Mouse (Mus musculus): ENCODE results near the gene Zfp318. TPM values are rescaled to one million over a fixed set of nuclear protein-coding genes. Genes with fewer than 3 reads are reported as not detected.

The Zfp318 gene
- total and polyA plus RNA-seq, 3 experiments = 7.1 to 15.6 (median 14.9) TPM

DNA sequence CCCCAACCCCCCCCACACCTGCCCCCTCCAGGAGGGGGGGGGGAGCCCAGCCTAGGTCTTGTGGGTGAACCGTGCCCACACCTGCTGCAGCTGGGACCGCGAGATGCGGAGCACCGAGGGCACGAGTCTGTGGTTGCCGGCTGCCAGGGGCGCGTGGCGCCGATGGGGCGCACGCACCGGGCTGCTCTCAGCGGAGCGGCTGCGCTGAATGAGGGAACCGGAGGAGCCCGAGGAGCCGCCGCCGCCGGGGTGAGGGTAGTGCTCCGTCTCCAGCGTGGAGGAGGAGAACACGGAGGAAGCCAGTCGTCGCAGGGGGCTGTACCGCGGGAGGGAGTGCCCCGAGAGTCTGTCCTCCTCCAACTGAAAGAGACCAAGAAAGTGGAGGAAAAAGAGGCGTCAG, 77.1 kb downstream of the Zfp318 start:
- Histone ChIP-seq H3K9ac (ENCODE audit: low read depth, low read length) (no peak overlapping the region), H3K4me1 (ENCODE audit: control insufficient read depth, insufficient read depth, low read length) (no peaks in the 10 kb centered on the region), H3K27ac (no peak overlapping the region), H3K79me2 (replicated peaks; ENCODE audit: control insufficient read depth, insufficient read depth, low read length) (no peaks in the 10 kb centered on the region), H3K36me3 (ENCODE audit: control insufficient read depth, insufficient read depth, low read length) (no peaks in the 10 kb centered on the region), H3K4me3 (no peak overlapping the region), H3K27me3 (ENCODE audit: control insufficient read depth, insufficient read depth, low read length) (peaks cover 4% of the 10 kb centered on the region)
- intact Hi-C loops (cut with DNase I) = no loop called here
- no peak for DNase-seq
- 2% methylated on average over 32 of the region's 32 CpGs for WGBS
- TF ChIP-seq EP300 (IDR thresholded peaks at IDR 0.05; ENCODE audit: insufficient read depth, low read depth, low read length) (no peak), POLR2A (IDR thresholded peaks at IDR 0.05; ENCODE audit: insufficient read depth, low read depth, low read length) (no peak), CTCF (IDR thresholded peaks at IDR 0.05) (no peak)

DNA sequence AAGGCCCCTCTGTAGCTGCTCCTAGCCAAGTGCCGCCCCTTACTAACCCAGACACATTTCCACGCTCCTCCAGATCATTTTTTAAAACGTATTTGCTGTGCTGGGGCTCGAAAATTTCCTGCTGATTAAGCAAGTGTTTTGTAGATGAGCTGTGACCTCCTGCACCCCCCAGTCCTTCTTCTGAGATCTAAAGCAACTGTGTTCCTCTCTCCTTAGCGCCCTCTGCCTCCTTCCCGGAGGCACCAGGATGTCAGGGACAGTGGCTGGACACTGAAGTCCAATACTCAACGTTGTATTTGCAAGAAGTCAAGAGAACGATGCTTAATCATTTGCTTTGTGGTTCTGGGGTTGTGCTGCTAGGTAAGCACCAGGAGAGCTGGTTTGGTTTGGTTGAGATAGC, 77.8 kb downstream of the Zfp318 start:
- no peak for DNase-seq
- Histone ChIP-seq H3K9ac (ENCODE audit: low read depth, low read length) (no peak overlapping the region), H3K27ac (no peak overlapping the region), H3K4me1 (ENCODE audit: control insufficient read depth, insufficient read depth, low read length) (no peaks in the 10 kb centered on the region), H3K4me3 (no peak overlapping the region), H3K36me3 (ENCODE audit: control insufficient read depth, insufficient read depth, low read length) (no peaks in the 10 kb centered on the region), H3K79me2 (replicated peaks; ENCODE audit: control insufficient read depth, insufficient read depth, low read length) (no peaks in the 10 kb centered on the region), H3K27me3 (ENCODE audit: control insufficient read depth, insufficient read depth, low read length) (no peaks in the 10 kb centered on the region; the same call in 1 of the 2 replicates)
- no peak for TF ChIP-seq CTCF (IDR thresholded peaks at IDR 0.05)
- no peak for TF ChIP-seq EP300 (IDR thresholded peaks at IDR 0.05; ENCODE audit: insufficient read depth, low read depth, low read length)
- TF ChIP-seq POLR2A (IDR thresholded peaks at IDR 0.05; ENCODE audit: insufficient read depth, low read depth, low read length) = no peak
- intact Hi-C loops (cut with DNase I) = no loop called here
- WGBS = 35% methylated on average over 8 of the region's 8 CpGs

GRCm38 (mm10) chr17:46462226-46462625, 78.7 kb downstream of the Zfp318 start:
- DNase-seq = peak; percentile 60 to 82
- no peak overlapping the region for H3K9ac ChIP-seq (ENCODE audit: low read depth, low read length)
- 44% methylated on average over 5 of the region's 5 CpGs for WGBS
- no peaks in the 10 kb centered on the region; the same call in 1 of the 2 replicates for H3K27me3 ChIP-seq (ENCODE audit: control insufficient read depth, insufficient read depth, low read length)
- peak; percentile 91 for TF ChIP-seq EP300 (IDR thresholded peaks at IDR 0.05; ENCODE audit: insufficient read depth, low read depth, low read length)
- no peak for TF ChIP-seq CTCF (IDR thresholded peaks at IDR 0.05)
- H3K36me3 ChIP-seq (ENCODE audit: control insufficient read depth, insufficient read depth, low read length) = no peaks in the 10 kb centered on the region
- no peaks in the 10 kb centered on the region for H3K79me2 ChIP-seq (replicated peaks; ENCODE audit: control insufficient read depth, insufficient read depth, low read length)
- intact Hi-C loops (cut with DNase I) = no loop called here
- H3K27ac ChIP-seq = no peak overlapping the region
- H3K4me1 ChIP-seq (ENCODE audit: control insufficient read depth, insufficient read depth, low read length) = no peaks in the 10 kb centered on the region
- H3K4me3 ChIP-seq = no peak overlapping the region

DNA sequence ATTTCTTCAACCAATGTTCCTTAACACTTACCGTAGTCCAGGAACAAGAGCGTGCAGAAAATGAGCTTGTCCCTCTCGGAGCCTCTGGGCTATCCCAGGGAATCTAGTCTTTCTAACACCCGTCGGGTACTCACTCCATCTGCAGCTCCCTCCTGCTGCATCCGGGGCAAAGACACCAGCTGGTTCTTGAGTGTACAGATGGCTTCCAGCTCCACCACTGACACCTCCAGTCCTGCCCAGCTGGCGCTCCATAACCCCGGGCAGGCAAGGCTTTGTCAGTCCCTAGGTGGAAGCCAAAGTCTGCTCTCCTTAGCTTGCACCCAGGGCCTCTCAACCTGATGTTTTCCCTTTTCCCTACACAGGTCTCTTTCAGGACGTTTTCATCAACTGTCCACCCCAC, 84.3 kb downstream of the Zfp318 start:
- Histone ChIP-seq H3K9ac (ENCODE audit: low read depth, low read length) (no peak overlapping the region), H3K27me3 (ENCODE audit: control insufficient read depth, insufficient read depth, low read length) (no peaks in the 10 kb centered on the region), H3K4me1 (ENCODE audit: control insufficient read depth, insufficient read depth, low read length) (no peaks in the 10 kb centered on the region), H3K27ac (no peak overlapping the region), H3K4me3 (no peak overlapping the region), H3K79me2 (replicated peaks; ENCODE audit: control insufficient read depth, insufficient read depth, low read length) (no peaks in the 10 kb centered on the region), H3K36me3 (ENCODE audit: control insufficient read depth, insufficient read depth, low read length) (no peaks in the 10 kb centered on the region)
- WGBS = 81% methylated on average over 9 of the region's 9 CpGs
- intact Hi-C loops (cut with DNase I) = no loop called here
- TF ChIP-seq POLR2A (IDR thresholded peaks at IDR 0.05; ENCODE audit: insufficient read depth, low read depth, low read length) (no peak), EP300 (IDR thresholded peaks at IDR 0.05; ENCODE audit: insufficient read depth, low read depth, low read length) (no peak), CTCF (IDR thresholded peaks at IDR 0.05) (no peak)
- no peak for DNase-seq

Other genes starting within 250 kb of the Zfp318 start
- gene Rsph9, start 239.5 kb upstream of the Zfp318 start, total RNA-seq (2021) = 1 to 10 TPM; 1.0 to 1.4 TPM
- gene Rsph9, start 239.5 kb upstream of the Zfp318 start, polyA plus RNA-seq (2012; rRNA removed) = 1.7 and 2.4 TPM in 2 replicates
- 10 to 100 TPM; 17.1 to 24.1 TPM for gene Mad2l1bp, start 230.2 kb upstream of the Zfp318 start, total RNA-seq (2021)
- 21.0 and 27.1 TPM in 2 replicates for gene Mad2l1bp, start 230.2 kb upstream of the Zfp318 start, polyA plus RNA-seq (2012; rRNA removed)
- gene Gtpbp2, start 222.7 kb upstream of the Zfp318 start, total RNA-seq (2021) = 10 to 100 TPM; 55.2 to 57.3 TPM
- gene Gtpbp2, start 222.7 kb upstream of the Zfp318 start, polyA plus RNA-seq (2012; rRNA removed) = 94.4 and 132 TPM in 2 replicates
- 1 to 10 TPM; 8.2 to 8.3 TPM for gene Polh, start 181.1 kb upstream of the Zfp318 start, total RNA-seq (2021)
- gene Polh, start 181.1 kb upstream of the Zfp318 start, polyA plus RNA-seq (2012; rRNA removed) = 3.5 and 4.6 TPM in 2 replicates
- gene Xpo5, start 180.9 kb upstream of the Zfp318 start, total RNA-seq (2021) = 10 to 100 TPM; 21.5 to 22.0 TPM
- 14.2 and 21.5 TPM in 2 replicates for gene Xpo5, start 180.9 kb upstream of the Zfp318 start, polyA plus RNA-seq (2012; rRNA removed)
- gene Polr1c, start 135.7 kb upstream of the Zfp318 start, total RNA-seq (2021) = 10 to 100 TPM; 20.2 to 24.7 TPM
- 19.1 and 25.8 TPM in 2 replicates for gene Polr1c, start 135.7 kb upstream of the Zfp318 start, polyA plus RNA-seq (2012; rRNA removed)
- 10 to 100 TPM; 72.4 to 82.8 TPM for gene Yipf3, start 135.7 kb upstream of the Zfp318 start, total RNA-seq (2021)
- 136 and 142 TPM in 2 replicates for gene Yipf3, start 135.7 kb upstream of the Zfp318 start, polyA plus RNA-seq (2012; rRNA removed)
- under 1 TPM; 0.21 to 0.34 TPM for gene Lrrc73, start 130.2 kb upstream of the Zfp318 start, total RNA-seq (2021)
- gene Lrrc73, start 130.2 kb upstream of the Zfp318 start, polyA plus RNA-seq (2012; rRNA removed) = 0.59 and 0.70 TPM in 2 replicates
- gene Tjap1, start 100.7 kb upstream of the Zfp318 start, total RNA-seq (2021) = 10 to 100 TPM; 28.3 to 34.7 TPM
- 35.8 and 39.1 TPM in 2 replicates for gene Tjap1, start 100.7 kb upstream of the Zfp318 start, polyA plus RNA-seq (2012; rRNA removed)
- gene Dlk2, start 86.3 kb upstream of the Zfp318 start, total RNA-seq (2021) = under 1 TPM; 0.23 to 0.39 TPM
- 0.35 and 0.74 TPM in 2 replicates for gene Dlk2, start 86.3 kb upstream of the Zfp318 start, polyA plus RNA-seq (2012; rRNA removed)
- gene Abcc10, start 55.4 kb upstream of the Zfp318 start, total RNA-seq (2021) = 1 to 10 TPM; 3.9 to 4.0 TPM
- gene Abcc10, start 55.4 kb upstream of the Zfp318 start, polyA plus RNA-seq (2012; rRNA removed) = 9.1 and 13.4 TPM in 2 replicates
- under 1 TPM; 0.76 to 0.82 TPM for gene Crip3, start 45.2 kb downstream of the Zfp318 start, total RNA-seq (2021)
- 3.5 and 3.8 TPM in 2 replicates for gene Crip3, start 45.2 kb downstream of the Zfp318 start, polyA plus RNA-seq (2012; rRNA removed)
- not detected for gene Slc22a7, start 54.7 kb downstream of the Zfp318 start, total RNA-seq (2021)
- 0.38 TPM in 1 of 2 replicates, not detected in the other for gene Slc22a7, start 54.7 kb downstream of the Zfp318 start, polyA plus RNA-seq (2012; rRNA removed)
- under 1 TPM; 0.16 to 0.23 TPM for gene Ttbk1, start 103.9 kb downstream of the Zfp318 start, total RNA-seq (2021)
- gene Ttbk1, start 103.9 kb downstream of the Zfp318 start, polyA plus RNA-seq (2012; rRNA removed) = 0.21 and 0.23 TPM in 2 replicates
- gene Dnph1, start 113.0 kb downstream of the Zfp318 start, total RNA-seq (2021) = 1 to 10 TPM; 1.8 to 1.9 TPM
- gene Dnph1, start 113.0 kb downstream of the Zfp318 start, polyA plus RNA-seq (2012; rRNA removed) = 0.80 and 0.97 TPM in 2 replicates
- 10 to 100 TPM; 21.6 to 21.9 TPM for gene Cul9, start 162.7 kb downstream of the Zfp318 start, total RNA-seq (2021)
- gene Cul9, start 162.7 kb downstream of the Zfp318 start, polyA plus RNA-seq (2012; rRNA removed) = 20.1 and 22.7 TPM in 2 replicates
- gene Srf, start 172.4 kb downstream of the Zfp318 start, total RNA-seq (2021) = 100 to 1,000 TPM in 1 of 2 experiments, 10 to 100 TPM in 1; 91.5 to 106 TPM
- 223 and 227 TPM in 2 replicates for gene Srf, start 172.4 kb downstream of the Zfp318 start, polyA plus RNA-seq (2012; rRNA removed)
- gene Ptk7, start 245.8 kb downstream of the Zfp318 start, total RNA-seq (2021) = 1 to 10 TPM; 2.6 TPM
- 2.8 and 3.1 TPM in 2 replicates for gene Ptk7, start 245.8 kb downstream of the Zfp318 start, polyA plus RNA-seq (2012; rRNA removed)

Measured in heart, adult 2 months (tissue).